Mouse (Mus musculus): ENCODE data around the gene Ash1l.

Ash1l gene

DNA sequence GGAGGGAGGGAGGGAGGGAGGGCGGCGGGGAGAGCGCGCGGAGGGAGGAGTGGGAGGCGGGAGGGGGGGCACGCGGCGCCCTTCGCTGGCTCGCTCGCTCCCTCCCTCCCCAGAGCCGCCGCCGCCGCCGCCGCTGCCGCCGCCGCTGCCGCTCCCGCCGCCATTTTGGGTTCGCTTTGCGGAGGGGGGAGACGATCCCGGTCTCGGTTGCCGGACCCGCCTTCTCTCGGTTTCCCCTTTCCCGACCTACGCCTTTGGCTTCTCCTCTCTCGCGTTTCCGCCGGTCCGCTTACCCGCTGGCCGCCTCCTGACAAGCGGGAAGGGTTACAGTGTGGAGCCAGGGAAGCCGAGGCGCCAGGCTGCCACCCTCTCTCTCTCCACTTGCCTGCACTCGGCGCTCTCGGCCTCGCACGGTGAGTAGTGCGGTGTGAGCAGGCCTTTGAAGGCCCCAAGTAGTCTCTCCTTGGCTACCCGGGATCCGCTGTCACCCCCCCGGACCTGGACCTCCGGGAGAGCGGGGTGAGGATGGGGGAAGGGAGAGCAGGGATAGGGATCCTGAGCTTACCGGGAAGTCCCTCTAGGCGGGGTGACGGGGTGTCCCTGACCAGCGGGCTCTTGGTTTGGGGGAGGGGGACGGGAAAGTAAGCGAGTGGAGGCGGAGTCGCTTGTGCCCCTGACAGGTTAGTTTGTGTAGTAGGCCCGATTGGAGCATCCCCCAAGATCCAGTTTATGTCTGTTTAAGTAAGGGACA, at the start of gene Ash1l, which contains the start of gene Dap3:
Gene Ash1l (plus strand): TSS at position 47 of the 751 bp plus-strand sequence.
Gene Dap3 (minus strand): TSS at position 606 of the 751 bp plus-strand sequence.
- DNase-seq (ENCODE audit: low spot score): peak; percentile 67

DNA sequence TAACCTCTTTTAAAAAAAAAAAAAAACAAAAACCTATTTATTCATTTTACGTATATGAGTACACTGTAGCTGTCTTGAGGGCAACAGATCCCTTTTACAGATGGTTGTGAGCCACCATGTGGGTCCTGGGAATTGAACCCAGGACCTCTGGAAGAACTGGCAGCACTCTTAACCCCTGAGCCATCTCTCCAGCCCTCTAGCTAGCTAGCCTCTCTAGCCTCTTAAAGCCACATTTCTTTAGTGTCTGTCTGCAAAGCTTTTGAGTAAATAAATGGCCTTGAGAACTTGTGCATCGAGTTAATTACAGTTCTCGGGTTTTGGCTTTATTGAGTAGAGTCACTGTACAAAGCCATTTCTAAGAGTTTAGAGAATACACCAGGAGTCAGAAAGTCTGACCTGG, 45.6 kb upstream of the Ash1l start:
- DNase-seq (ENCODE audit: low spot score): no peak

DNA sequence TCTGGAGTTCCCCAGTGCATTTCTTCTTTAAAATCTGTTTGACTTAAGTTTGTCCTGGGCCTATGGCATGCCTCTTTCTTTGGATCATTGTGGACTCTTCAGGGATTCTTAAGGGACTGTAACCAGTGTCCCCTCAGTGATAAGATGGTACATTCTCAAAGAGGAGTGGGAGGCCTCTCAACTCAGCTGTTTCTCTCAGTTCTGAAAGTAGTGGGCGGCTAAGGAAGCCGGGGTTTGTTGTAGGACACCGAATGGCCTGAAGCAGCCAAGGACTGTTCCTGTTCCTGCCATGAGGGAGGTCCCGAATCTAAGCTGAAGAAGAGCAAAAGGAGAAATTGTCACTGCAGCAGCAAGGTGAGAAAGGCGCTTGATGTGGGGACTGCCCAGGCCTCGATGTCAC, 45.2 kb upstream of the Ash1l start:
- DNase-seq (ENCODE audit: low spot score): no peak

DNA sequence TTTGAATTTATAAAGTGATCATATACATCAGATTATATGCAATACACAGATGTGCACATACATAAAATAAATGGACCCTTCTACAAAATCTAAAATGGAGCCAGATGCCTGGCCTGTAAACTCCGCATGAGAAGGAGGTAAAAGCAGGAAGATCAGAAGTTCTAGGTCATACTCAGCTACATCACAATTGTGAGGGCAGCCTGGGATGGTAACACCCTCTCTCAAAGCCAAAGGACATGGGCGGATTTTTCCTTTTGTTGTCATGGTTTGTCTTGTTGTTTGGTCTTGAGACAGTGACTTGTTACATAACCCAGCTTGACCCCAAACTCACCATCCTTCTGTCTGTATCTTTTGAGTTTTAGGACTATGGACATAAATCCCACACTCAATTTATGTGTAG, 44.7 kb upstream of the Ash1l start:
- DNase-seq (ENCODE audit: low spot score): no peak

DNA sequence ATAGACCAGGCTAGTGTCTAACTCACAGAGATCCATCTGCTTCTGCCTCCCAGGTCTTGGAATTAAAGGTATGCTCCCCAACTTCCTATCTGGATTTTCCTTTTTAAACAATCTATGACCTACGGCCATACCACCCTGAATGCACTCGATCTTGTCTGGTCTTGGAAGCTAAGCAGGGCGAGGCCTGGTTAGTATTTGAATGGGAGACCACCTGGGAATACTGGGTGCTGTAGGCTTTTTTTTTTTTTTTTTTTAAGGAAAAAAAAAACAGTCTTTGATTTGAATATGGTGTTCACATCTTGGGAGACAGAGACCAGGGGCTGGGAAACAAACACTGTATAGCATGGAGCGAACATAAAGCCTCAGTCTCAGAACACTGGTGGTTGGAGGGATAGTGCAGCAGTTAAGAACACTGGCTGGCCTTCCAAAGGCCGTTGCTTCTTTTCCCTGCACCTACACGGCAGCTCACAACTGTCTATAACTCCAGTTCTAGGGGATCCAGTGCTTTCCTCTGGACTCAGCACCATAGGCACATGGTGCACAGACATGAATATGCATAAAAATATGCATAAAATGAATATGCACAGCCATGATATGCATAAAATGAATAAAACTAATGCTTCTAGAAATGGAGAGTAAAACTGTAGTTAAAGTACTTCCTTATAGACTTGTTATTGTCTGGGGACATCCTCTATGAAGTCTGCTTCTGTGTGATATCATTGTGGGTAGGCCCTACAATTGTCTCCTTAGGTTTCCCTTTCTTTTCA, 43.8 kb upstream of the Ash1l start:
- no peak for DNase-seq (ENCODE audit: low spot score)

DNA sequence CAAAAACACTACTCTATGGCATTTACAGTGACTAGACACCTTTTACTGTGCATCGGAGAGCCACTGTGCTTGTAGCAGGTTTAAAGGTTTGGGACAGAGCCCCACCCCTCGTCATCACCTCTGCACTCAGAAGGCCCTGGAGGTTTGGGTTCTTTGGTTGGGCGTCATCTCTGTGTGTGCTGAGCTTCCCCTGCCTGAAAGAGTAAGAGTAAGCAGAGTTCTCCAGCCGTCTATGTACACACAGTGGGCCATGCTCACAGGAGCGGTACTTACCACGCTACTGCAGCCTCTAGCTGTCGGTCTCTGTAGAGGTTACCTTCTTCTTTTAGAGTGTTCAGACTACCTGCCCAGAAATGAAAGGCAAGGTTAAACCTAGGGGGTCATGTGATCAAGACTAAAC, 37.8 kb upstream of the Ash1l start:
- no peak for DNase-seq (ENCODE audit: low spot score)

DNA sequence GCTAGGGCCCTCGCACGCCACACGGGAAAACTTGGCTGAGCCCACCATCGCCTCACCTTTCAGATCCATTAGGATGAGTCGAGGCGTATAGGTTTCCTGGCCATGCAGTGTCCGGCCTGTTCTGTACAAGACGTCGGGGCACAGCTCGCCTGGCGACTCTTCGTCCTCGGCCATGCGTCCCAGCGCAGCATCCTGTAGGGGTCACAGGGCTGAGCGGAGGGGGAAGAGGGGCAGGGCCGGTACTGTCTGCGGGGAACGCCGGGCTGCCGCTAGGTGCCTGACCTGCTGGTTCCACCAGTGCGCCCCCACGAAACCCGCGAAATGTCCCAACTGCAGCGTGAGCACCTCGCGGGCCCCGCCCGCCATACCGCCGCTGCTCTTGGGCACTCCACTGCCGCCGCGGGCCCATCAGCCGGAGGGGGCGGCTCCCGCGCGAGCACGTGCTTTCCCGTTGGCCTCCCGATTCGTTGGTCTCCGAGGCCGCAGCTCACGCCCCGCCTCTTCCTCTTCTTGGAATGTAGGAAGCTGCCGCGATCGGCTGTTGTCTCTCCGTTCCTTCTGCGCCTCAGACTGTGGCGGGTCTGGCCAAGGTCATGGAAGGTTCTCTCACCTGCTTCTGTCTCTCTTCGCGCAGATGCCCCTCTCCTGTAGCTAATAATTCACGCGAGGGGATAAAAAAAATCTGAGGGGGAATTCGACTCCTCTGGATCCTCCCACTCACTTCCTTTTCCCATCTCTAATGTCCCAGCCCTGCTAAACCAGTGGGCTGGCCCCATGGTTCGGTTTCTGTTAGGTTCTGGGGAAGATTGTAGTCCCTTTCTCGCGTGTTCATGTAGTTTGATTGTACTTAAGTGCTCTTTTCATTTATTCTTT, 36.7 kb upstream of the Ash1l start, which contains the start of gene Msto1:
Gene Msto1 (minus strand): TSS at position 489 of the 873 bp plus-strand sequence.
- DNase-seq (ENCODE audit: low spot score): peak; percentile 86

DNA sequence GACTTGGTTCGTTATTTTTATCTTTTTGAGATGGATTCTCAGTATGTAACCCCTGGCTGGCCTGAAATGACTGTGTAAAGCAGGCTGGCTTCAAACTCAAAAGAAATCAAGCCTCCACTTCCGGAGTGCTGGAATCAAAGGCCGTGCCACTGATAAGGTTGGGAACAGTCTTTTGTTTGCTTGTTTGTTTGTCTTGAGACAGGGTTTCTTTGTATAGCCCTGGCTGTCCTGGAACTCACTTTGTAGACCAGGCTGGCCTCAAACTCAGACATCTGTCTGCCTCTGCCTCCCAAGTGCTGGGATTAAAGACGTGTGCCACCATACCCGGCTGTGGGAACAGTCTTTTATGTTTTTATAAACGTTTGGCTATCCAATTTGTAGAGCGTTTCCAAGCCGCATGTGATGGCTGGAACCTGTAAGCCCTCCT, 36.0 kb upstream of the Ash1l start:
- DNase-seq (ENCODE audit: low spot score): no peak

DNA sequence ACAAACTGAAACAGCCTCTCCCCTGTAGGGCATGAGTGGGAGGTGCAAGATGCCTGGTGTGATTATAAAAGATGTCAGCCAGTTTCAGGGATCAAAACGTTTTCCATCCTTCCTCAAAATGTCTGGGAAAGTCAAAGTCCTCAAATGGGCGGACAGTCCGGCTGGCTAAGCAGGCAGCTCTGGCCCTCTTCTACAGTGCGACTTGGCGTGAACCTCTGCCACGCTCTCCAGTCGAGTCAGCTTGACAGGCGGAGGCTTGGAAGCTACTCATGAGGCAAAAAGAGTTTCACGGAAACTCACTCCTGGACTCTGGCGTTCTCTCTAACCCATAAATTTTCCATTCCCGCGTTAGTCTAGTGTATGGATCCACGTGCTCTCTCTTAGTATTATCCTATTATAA, 31.4 kb upstream of the Ash1l start:
- peak; percentile 24 for DNase-seq (ENCODE audit: low spot score)

DNA sequence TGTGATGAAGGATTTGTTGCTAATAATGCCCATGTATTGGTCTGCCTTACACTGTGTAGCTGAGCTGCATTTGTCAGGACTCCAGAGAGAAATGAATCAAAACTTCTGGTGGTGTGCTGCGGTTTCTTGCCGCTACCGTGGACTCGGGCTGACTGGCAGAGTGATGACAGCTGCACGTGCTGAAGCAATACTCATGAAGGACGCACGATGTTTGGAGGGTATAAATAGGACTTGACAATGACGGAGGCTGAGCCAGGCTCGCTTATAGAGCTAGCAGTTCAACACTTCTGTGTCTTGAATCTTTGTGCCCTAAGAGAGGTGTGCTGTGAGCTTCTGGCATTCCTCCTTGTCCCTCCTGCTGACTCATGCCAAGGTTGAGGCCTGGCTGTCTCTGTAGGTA, 29.0 kb upstream of the Ash1l start:
- no peak for DNase-seq (ENCODE audit: low spot score)

DNA sequence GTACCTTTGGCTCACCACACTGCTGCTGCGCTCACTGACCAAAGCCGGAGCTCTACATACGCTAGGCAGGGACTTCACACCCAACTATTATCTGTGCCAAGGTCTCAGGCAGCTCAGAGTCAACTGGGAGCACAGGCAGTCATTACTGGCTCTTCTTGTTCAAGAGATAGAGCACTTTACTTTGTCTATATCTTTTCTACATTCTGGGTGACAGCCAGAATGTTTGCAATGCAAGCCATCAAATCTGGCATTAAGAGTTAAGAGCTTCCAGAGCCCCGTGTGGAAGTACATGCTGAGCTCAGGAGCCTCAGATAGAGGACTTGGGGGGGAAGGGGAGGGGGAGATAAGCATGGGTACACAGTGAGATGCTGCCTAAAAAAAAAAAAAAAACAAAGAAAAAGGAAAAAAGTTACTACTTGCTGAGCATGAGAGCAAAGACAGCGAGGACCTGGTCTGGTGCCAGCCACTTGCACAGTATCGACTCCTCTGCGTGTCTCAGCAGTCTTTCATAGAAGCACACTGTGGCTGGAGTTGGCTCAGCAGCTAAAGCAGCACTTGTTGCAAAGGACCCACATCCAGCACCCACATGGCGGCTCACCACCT, 26.3 kb upstream of the Ash1l start:
- DNase-seq (ENCODE audit: low spot score): no peak

DNA sequence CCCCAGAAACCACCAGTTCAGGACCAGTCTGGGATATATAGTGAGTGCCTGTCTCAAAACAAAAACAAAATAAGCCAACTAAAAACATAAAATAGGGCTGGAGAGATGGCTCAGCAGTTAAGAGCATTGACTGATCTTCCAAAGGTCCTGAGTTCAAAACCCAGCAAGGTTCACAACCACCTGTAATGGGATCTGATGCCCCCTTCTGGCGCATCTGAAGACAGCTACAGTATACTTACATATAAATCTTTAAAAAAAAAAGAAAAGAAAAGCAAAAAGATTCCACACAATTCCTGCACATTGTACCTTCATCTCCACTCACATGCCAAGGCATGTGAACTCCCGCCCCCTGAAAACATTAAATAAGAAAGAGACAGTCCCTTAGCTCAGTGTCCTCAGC, 24.8 kb upstream of the Ash1l start:
- DNase-seq (ENCODE audit: low spot score): no peak

DNA sequence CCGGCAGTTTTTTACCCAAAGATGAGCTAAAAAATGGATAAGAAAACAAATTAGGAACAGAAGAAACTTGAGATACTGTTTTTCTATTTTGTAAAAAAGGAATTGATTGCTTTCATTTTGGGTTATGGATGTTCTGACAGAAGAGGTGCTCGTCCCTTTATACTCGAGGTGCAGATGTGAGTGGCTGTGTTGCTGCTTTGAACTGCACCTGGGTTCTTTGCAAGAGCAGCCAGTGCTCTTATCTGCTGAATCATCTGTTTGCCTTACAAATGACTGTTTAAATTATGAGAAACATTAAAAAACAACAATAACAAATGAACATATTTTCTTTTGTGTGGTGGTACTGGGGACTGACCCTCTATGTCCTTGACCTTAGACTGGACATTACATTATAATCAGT, 20.9 kb upstream of the Ash1l start:
- no peak for DNase-seq (ENCODE audit: low spot score)

DNA sequence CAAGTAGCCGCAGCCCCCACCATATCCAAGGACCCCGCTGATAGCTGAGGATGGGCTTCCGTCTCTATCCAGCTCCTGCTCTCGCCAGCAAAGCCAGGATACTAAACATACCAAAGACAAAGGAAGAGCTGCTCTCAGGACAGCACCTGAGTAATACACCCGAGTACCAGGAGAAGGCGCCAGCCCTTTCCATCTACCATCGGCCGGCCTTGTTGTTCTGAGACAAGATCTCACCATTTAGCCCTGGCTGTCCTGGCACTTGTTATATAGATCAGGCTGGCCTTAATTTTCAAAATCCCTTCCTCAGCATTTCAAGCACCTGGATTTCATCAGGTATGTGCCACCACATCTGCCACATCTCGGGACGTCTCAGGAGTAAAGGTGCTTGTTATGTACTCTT, 11.4 kb upstream of the Ash1l start:
- no peak for DNase-seq (ENCODE audit: low spot score)

DNA sequence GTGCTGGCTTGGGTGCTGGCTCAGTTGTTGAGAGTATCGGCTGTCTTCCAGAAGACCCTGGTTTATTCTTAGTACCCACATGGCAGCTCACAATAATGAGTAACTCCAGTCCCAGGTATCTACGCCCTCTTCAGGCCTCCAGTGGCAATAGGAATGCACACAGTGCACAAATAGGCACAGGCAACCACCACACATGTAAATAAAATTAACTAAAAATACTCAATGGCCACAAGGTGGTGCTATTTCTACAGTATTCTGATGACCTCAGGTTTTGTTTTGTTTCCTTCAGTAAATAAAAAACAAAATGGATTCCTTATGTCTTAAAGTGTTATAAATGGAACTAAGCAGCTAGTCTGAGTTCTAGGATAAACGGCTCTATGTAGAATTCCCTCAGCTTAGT, 10.7 kb upstream of the Ash1l start:
- DNase-seq (ENCODE audit: low spot score): peak; percentile 12

DNA sequence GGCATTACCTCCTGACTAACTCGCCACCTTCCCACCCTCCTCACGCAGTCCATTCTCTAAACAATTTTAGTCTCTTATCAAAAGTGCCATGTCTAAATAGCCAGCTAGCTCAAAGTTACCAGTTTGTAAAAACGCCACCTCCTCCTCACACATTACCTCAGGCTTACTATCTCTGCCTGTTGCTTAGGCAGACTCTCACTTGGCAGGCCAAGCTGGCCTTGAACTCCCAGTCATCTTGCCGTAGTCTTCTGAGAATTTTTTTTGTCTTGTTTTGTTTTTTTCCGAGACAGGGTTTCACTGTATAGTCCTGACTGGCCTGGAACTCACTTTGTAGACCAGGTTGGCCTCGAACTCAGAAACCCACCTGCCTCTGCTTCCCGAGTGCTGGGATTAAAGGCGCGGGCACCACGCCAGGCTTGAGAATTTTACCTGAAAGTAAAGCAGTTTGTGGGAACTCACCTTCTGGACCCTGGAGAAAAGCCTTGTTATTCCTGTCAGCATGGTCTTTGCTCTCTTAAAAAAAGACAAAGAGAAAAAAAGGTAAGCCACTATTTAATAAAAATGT, 8.0 kb upstream of the Ash1l start:
- no peak for DNase-seq (ENCODE audit: low spot score)

DNA sequence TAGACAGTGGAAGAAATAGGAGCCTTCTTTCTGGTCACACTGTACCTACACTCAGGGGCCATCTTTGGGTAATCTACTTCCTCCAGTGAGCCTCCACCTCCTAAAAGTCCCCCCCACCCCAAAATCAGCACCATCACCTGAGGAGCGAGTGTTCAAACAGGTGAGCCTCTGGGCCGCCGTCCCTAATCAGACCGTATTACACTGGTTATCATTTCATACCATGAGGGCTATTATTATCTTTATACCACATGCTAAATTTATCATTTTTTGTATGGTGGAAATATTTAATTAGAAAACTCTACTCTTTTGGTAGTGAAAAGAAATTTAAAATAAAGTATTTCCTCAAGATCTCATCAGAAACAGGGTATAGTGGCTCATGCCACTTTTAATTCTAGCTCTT, 6.3 kb upstream of the Ash1l start:
- no peak for DNase-seq (ENCODE audit: low spot score)

DNA sequence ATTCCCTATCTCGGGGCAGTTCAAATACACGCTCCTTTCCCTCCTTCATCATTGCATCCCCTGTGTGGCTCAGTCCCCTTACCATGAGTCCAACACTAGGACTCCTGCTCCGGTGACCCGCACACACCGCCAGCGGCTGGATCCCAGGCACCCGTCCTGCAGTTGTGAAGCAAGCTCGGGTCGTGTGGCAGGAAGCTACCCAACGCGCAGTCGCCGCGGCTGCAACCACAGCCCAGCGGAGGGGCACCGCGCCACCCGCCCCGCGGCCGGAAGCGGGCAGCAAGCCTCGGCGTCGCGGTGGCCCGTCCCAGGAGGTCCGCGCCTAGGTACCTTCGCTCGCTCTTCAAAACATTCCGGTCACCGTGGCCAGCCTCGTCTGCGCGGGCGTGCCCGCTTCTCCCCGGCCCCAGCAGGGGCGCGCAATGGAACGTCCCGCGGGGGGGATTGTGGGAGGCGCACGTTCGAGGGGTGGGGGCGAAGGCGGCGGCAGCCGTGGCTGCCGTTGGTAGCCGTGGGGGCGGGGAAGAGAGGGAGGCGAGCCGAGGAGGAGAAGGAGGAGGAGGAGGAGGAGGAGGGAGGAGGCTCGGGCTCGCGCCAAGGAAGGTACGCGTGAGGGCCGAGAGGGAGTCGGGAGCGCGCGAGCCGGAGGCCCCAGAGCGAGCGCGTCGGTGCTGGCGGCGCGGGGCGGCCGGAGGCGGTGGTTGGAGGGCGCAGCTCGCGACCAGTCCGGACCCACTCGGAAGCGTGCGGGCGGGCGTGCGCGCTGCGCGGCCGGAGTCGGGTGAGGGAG, 441 bp upstream of the Ash1l start:
- peak; percentile 89 for DNase-seq (ENCODE audit: low spot score)

DNA sequence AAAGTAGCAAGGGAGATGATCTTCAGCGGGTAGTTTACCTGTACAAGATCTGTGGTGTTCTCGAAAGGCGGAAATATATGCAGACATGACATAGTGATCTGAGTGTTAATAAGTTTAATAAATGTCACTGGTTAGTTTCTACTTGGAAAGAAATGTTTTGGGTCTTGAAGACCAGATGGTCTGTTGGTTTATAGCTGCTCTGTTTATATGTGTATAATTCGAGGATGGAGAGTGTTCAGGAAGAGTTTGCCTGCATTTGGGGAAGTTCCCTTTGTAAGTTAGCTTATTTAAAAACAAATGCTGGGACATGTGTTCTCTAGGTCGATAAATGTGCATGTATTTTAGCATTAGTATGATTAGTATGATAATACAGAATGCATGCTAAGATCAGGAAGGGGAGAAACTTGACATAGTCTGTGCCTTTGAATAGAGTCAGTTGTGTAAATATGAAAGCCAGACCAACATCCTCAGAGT, 942 bp downstream of the Ash1l start:
- no peak for DNase-seq (ENCODE audit: low spot score)

DNA sequence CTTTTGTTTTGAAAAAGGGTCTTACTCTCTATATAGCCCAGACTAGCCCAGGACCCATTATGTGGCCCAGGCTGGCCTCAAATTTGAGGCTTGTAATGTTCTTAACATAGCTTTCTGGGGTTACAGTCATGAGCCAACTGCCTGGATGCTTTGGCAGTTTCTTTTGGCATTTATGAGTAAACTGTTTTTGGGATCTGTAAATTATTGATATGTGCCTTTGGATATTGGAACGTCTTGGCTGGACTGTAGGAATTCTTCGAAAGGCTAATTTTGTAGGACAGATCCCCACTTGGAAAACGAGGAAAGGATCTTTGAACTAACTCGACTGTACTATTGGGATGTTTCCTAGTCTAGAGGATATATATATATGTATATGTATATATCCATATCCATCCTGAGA, 2.8 kb downstream of the Ash1l start:
- no peak for DNase-seq (ENCODE audit: low spot score)

DNA sequence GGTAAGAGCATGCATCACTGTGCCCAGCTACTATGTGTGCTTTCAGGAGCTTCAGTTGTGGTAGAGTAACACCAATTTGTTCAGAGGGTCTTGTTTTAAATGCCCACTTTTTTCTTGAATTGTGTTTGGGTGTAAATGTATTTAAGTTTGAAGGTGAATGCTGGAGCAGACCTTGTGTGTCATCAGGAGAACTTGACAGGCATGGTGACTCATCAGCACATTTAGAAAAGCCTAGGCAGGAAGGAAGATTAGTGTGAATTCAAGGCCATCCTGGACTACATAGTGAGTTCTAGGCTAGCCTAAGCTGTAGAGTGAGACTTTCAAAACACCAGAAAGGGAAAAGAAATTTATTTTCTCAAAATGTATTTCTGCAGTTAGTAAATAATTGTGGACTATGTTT, 3.3 kb downstream of the Ash1l start:
- no peak for DNase-seq (ENCODE audit: low spot score)
